Mouse (Mus musculus): ENCODE measurements around the gene Etv4. TPM values are rescaled to one million over a fixed set of nuclear protein-coding genes. Genes with fewer than 3 reads are reported as not detected.
A peak's percentile ranks its signal among the peaks of the same experiment; 100 is the strongest.

Etv4 gene
- polyA plus RNA-seq, 1 experiment from 2014 or later = 14.7 TPM

DNA sequence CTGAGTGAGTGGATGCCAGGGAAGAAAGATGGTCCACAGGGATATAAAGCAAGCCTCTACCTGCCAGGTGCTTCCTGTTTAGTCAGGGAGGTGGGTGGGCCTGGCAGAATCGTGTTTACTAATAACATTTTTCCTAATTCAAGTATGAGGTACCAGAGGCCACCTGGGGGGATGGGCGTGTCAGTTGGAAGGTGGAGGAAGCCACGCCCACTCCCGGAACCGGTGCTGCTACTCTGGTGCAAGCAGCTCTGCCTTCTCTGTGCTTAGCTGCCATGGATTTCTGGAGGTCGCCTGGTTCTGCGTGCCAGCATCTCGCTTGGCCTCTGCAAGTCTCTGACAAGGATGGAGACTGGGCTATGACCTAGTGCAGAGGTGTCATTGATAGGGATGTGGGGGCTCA lies 12.9 kb upstream of the Etv4 start:
- no peaks in the 10 kb centered on the region for H3K9me3 ChIP-seq (ENCODE audit: control insufficient read depth, low read length)
- no peak overlapping the region for H3K4me2 ChIP-seq (ENCODE audit: low read depth, low read length)
- H3K27me3 ChIP-seq (ENCODE audit: control insufficient read depth, insufficient read depth, low read length) = no peaks in the 10 kb centered on the region
- H3K9ac ChIP-seq (replicated peaks; ENCODE audit: low read depth, low read length) = no peak overlapping the region
- no peaks in the 10 kb centered on the region for H3K4me1 ChIP-seq (ENCODE audit: control insufficient read depth, insufficient read depth, low read length)
- H3K27ac ChIP-seq (ENCODE audit: low read depth, low read length) = no peak overlapping the region
- ATAC-seq (ENCODE audit: low read depth) = no peak
- H3K4me3 ChIP-seq (ENCODE audit: low read depth, low read length) = no peak overlapping the region
- WGBS = 38% methylated on average over 8 of the region's 8 CpGs
- H3K36me3 ChIP-seq (ENCODE audit: control insufficient read depth, insufficient read depth, low read length) = no peaks in the 10 kb centered on the region

DNA sequence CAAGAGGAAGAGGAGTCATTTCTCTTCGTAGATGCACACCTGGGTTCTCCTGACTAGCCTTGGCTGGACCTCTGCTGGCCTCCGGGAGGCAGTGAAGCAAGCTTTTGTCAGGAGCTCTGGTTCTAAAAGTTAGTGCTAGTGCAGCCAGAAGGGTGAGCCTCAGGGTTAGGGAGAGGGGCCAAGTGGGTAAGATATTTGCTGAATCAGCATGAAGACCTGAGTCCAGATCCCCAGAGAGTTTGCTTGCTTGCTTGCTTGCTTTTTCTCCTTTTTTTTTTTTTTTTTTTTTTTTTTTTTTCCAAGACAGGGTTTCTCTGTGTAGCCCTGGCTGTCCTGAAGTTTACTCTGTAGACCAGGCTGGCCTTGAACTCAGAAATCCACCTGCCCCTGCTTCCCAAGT lies 12.2 kb upstream of the Etv4 start:
- H3K4me1 ChIP-seq (ENCODE audit: control insufficient read depth, insufficient read depth, low read length) = no peaks in the 10 kb centered on the region
- no peak for ATAC-seq (ENCODE audit: low read depth)
- no peaks in the 10 kb centered on the region for H3K27me3 ChIP-seq (ENCODE audit: control insufficient read depth, insufficient read depth, low read length)
- no peak overlapping the region for H3K4me3 ChIP-seq (ENCODE audit: low read depth, low read length)
- no peak overlapping the region for H3K9ac ChIP-seq (replicated peaks; ENCODE audit: low read depth, low read length)
- H3K9me3 ChIP-seq (ENCODE audit: control insufficient read depth, low read length) = no peaks in the 10 kb centered on the region
- H3K27ac ChIP-seq (ENCODE audit: low read depth, low read length) = no peak overlapping the region
- H3K36me3 ChIP-seq (ENCODE audit: control insufficient read depth, insufficient read depth, low read length) = no peaks in the 10 kb centered on the region
- WGBS = 82% methylated on average over 2 of the region's 2 CpGs
- no peak overlapping the region for H3K4me2 ChIP-seq (ENCODE audit: low read depth, low read length)

DNA sequence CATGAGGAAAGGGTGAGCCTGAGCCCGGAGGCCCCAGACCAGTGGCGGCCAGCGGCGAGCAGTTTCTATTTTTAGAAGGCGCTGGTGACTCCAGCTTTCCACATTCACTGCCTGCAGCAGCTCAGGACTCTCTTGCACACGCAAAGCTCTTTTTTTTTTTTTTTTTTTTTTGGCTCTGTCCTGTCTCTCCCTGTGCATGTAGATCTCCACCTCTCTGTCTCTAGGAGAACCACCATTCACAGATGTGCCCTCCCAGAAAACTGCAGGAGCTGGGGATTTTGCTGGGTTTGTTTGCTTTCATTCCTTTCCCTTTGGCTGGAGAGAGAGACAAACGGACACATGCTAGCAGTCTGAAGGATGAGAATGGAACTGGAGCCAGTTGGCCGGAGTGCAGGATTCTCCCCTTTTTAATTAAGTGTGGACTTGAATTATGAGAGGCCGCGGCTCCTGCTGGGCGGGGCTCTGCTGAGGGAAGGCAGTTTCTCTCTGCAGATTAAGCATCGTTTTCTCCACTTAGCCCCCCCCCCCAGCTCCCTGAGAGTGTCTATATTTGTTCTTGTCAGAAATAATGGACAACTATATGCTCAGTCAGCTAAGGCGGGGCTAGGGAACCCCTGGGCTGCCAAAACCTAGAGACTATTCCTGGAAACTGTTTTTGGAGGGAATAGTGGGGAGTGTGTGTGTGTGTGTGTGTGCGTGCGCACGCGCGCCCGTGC lies 5.8 kb upstream of the Etv4 start:
- Histone ChIP-seq H3K4me1 (ENCODE audit: control insufficient read depth, insufficient read depth, low read length) (peaks cover 5% of the 10 kb centered on the region; the same call in 1 of the 2 replicates), H3K27ac (ENCODE audit: low read depth, low read length) (no peak overlapping the region; the same call in 1 of the 2 replicates), H3K27me3 (ENCODE audit: control insufficient read depth, insufficient read depth, low read length) (peaks cover 14% of the 10 kb centered on the region), H3K9ac (replicated peaks; ENCODE audit: low read depth, low read length) (no peak overlapping the region), H3K36me3 (ENCODE audit: control insufficient read depth, insufficient read depth, low read length) (no peaks in the 10 kb centered on the region), H3K4me3 (ENCODE audit: low read depth, low read length) (no peak overlapping the region), H3K9me3 (ENCODE audit: control insufficient read depth, low read length) (no peaks in the 10 kb centered on the region), H3K4me2 (ENCODE audit: low read depth, low read length) (no peak overlapping the region; the same call in 1 of the 2 replicates)
- 33% methylated on average over 19 of the region's 19 CpGs for WGBS
- ATAC-seq (ENCODE audit: low read depth) = peak; percentile 44; the same call in 1 of the 2 replicates

DNA sequence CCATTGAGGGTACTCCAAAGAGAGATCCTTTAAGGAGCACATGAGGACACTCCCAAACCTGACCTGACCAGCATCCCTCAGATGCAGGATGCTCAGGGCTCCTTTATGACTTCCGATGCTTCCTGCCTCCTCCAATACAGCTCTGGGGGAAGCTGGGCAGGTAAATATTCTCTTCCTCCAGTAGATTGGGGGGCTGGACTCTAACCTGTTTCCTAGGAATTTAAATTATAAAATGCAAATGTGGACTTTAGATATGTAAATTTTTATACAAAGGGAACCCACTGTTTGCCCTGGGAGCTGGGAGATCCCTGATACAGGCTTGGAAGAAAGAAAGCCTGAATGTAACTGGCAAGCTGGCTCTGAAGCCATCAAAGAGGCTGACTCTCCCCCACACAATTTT lies 2.3 kb upstream of the Etv4 start:
- H3K4me2 ChIP-seq (ENCODE audit: low read depth, low read length) = no peak overlapping the region
- H3K36me3 ChIP-seq (ENCODE audit: control insufficient read depth, insufficient read depth, low read length) = no peaks in the 10 kb centered on the region
- no peak overlapping the region for H3K4me3 ChIP-seq (ENCODE audit: low read depth, low read length)
- peaks cover 16% of the 10 kb centered on the region; the same call in 1 of the 2 replicates for H3K4me1 ChIP-seq (ENCODE audit: control insufficient read depth, insufficient read depth, low read length)
- WGBS = 44% methylated on average over 1 of the region's 1 CpGs
- no peak for ATAC-seq (ENCODE audit: low read depth)
- H3K9me3 ChIP-seq (ENCODE audit: control insufficient read depth, low read length) = no peaks in the 10 kb centered on the region
- H3K9ac ChIP-seq (replicated peaks; ENCODE audit: low read depth, low read length) = no peak overlapping the region
- H3K27me3 ChIP-seq (ENCODE audit: control insufficient read depth, insufficient read depth, low read length) = peaks cover 38% of the 10 kb centered on the region
- H3K27ac ChIP-seq (ENCODE audit: low read depth, low read length) = no peak overlapping the region

DNA sequence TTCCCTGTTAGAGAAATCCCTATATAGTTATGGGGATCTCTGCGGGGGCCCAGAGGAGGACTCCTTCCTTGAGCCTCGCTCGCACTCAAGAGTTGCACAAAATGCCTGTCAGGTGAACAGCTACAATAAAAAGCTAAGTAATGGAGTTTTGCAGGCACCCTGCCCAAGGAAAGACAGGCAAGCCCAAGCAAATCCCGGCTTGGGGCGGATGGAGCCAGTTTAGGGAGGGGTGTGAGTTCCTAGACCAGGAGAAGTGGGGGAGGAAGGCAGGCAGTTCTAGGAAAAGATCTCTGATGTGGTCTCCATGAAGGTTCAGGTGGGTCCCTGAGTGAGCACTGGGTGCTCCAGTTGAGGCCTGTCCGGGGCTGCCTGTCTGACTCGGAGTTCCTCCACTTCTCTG lies 1.5 kb upstream of the Etv4 start:
- no peak overlapping the region for H3K9ac ChIP-seq (replicated peaks; ENCODE audit: low read depth, low read length)
- H3K9me3 ChIP-seq (ENCODE audit: control insufficient read depth, low read length) = no peaks in the 10 kb centered on the region
- no peak for ATAC-seq (ENCODE audit: low read depth)
- no peak overlapping the region for H3K27ac ChIP-seq (ENCODE audit: low read depth, low read length)
- peaks cover 41% of the 10 kb centered on the region for H3K27me3 ChIP-seq (ENCODE audit: control insufficient read depth, insufficient read depth, low read length)
- 63% methylated on average over 7 of the region's 7 CpGs for WGBS
- peaks cover 16% of the 10 kb centered on the region; the same call in 1 of the 2 replicates for H3K4me1 ChIP-seq (ENCODE audit: control insufficient read depth, insufficient read depth, low read length)
- H3K4me3 ChIP-seq (ENCODE audit: low read depth, low read length) = no peak overlapping the region
- H3K36me3 ChIP-seq (ENCODE audit: control insufficient read depth, insufficient read depth, low read length) = no peaks in the 10 kb centered on the region
- H3K4me2 ChIP-seq (ENCODE audit: low read depth, low read length) = no peak overlapping the region

DNA sequence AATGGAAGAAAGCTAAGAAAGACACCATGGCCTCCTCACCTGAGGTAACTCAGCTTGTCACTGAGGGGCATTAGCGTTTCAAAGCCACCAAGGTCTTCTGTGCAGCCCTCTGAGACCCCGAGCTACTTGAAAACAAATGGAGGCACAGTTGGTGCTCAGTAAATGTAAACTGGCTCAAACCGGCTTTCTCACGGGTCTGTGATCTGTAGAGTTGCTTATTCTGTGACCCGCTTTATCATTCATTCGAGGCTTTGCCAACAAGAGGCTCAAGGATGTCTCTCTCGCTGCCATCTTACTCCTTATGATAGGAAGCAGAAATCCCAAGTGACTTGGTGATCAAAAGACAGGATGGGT lies 658 bp upstream of the Etv4 start:
- Histone ChIP-seq H3K27ac (ENCODE audit: low read depth, low read length) (no peak overlapping the region), H3K9me3 (ENCODE audit: control insufficient read depth, low read length) (no peaks in the 10 kb centered on the region), H3K4me1 (ENCODE audit: control insufficient read depth, insufficient read depth, low read length) (peaks cover 16% of the 10 kb centered on the region; the same call in 1 of the 2 replicates), H3K4me2 (ENCODE audit: low read depth, low read length) (peak overlapping the region; percentile 96; the same call in 1 of the 2 replicates), H3K36me3 (ENCODE audit: control insufficient read depth, insufficient read depth, low read length) (no peaks in the 10 kb centered on the region), H3K9ac (replicated peaks; ENCODE audit: low read depth, low read length) (no peak overlapping the region), H3K4me3 (ENCODE audit: low read depth, low read length) (no peak overlapping the region; the same call in 1 of the 2 replicates), H3K27me3 (ENCODE audit: control insufficient read depth, insufficient read depth, low read length) (peaks cover 43% of the 10 kb centered on the region)
- no peak for ATAC-seq (ENCODE audit: low read depth)
- WGBS = 17% methylated on average over 7 of the region's 7 CpGs

DNA sequence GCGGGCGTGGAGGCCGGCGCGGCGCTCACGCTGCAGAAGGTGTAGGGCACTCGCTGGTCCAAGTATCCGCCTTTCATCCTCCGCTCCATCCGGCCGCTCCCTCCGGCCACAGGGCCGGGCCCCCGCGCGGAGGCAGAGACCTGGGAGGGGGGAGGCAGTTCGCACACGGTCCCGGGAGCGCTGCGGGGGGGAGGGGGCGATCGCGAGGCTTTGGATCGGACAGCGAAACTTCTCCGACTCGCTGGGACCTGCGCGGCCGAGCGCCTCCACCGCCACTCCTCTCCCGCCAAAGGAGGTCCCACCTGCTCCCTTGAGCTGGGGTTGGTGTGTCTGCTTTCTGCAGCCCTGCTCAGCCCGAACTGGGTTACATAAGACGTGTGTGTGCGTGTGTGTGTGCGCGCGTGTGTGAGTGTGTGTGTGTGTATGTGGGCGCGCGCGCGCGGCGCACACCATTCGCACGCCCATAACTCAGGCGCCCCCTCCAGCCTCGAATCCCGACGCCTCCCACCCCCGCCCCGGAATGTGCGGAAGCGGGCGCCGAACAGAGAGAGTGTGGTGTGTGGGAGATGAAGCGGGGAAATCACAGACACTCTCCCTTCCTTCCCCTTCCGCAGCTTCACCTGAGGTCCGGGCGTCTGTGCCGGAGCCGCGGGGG lies 556 bp downstream of the Etv4 start:
- peak; percentile 42 for ATAC-seq (ENCODE audit: low read depth)

DNA sequence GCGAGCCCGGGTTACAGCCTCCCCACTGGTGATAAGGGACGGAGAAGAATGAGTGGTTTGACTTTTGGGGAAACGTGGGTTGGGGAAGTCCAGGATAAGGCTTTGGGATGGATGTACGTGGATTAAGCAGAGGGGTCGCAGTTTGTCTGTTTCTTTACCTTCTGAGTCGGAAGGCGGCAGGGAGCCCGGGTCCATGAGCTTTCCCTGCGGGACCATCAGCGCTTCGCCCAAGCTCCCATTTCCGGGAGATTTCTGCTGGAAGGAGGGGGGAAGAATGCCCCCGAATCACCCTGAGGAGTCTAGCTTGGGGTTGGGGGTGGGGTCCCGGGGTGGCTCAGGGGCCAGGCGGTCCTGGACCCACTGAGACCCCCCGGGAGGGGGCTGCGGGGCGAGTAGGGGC lies 1.1 kb downstream of the Etv4 start:
- peaks cover 11% of the 10 kb centered on the region; the same call in 1 of the 2 replicates for H3K4me1 ChIP-seq (ENCODE audit: control insufficient read depth, insufficient read depth, low read length)
- H3K9me3 ChIP-seq (ENCODE audit: control insufficient read depth, low read length) = no peaks in the 10 kb centered on the region
- under 1% methylated on average over 19 of the region's 19 CpGs for WGBS
- peak overlapping the region; percentile 52 for H3K27ac ChIP-seq (ENCODE audit: low read depth, low read length)
- no peaks in the 10 kb centered on the region for H3K36me3 ChIP-seq (ENCODE audit: control insufficient read depth, insufficient read depth, low read length)
- 0 out of 2 replicates have a peak, but pooled peaks have one; percentile 4 for ATAC-seq (ENCODE audit: low read depth)
- H3K4me2 ChIP-seq (ENCODE audit: low read depth, low read length) = peak overlapping the region; percentile 96
- H3K9ac ChIP-seq (replicated peaks; ENCODE audit: low read depth, low read length) = peak overlapping the region; percentile 57
- peak overlapping the region; percentile 49 for H3K4me3 ChIP-seq (ENCODE audit: low read depth, low read length)
- H3K27me3 ChIP-seq (ENCODE audit: control insufficient read depth, insufficient read depth, low read length) = peaks cover 43% of the 10 kb centered on the region

More for the DNA sequence above, 556 bp downstream of the Etv4 start:
- H3K36me3 ChIP-seq (ENCODE audit: control insufficient read depth, insufficient read depth, low read length) = no peaks in the 10 kb centered on the region
- peak overlapping the region; percentile 49 for H3K4me3 ChIP-seq (ENCODE audit: low read depth, low read length)
- H3K9ac ChIP-seq (replicated peaks; ENCODE audit: low read depth, low read length) = peak overlapping the region; percentile 57
- H3K4me2 ChIP-seq (ENCODE audit: low read depth, low read length) = peak overlapping the region; percentile 96
- H3K27me3 ChIP-seq (ENCODE audit: control insufficient read depth, insufficient read depth, low read length) = peaks cover 43% of the 10 kb centered on the region
- no peaks in the 10 kb centered on the region for H3K9me3 ChIP-seq (ENCODE audit: control insufficient read depth, low read length)
- H3K4me1 ChIP-seq (ENCODE audit: control insufficient read depth, insufficient read depth, low read length) = peaks cover 11% of the 10 kb centered on the region; the same call in 1 of the 2 replicates
- under 1% methylated on average over 62 of the region's 67 CpGs for WGBS
- H3K27ac ChIP-seq (ENCODE audit: low read depth, low read length) = peak overlapping the region; percentile 52; the same call in 1 of the 2 replicates

DNA sequence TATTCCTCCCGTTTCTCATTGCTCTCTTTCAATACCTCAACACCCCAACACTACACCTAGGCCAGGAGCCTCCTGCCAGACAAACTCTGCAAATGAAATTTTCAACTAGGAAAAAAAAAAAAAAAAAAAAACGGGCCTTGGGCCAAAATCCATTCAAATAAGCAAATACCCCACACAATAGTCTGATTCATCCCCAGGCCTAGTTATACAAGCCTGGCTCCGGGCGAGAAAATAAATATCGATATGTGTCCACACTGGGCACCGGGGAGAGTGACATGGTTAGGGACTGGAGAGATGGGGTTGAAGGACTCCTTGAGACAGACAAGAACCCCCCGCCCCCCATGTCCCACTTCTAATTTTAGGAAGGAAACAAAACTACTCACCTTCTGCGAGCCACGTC lies 1.6 kb downstream of the Etv4 start:
- Histone ChIP-seq H3K4me1 (ENCODE audit: control insufficient read depth, insufficient read depth, low read length) (peaks cover 11% of the 10 kb centered on the region; the same call in 1 of the 2 replicates), H3K4me3 (ENCODE audit: low read depth, low read length) (peak overlapping the region; percentile 49; the same call in 1 of the 2 replicates), H3K27ac (ENCODE audit: low read depth, low read length) (no peak overlapping the region), H3K36me3 (ENCODE audit: control insufficient read depth, insufficient read depth, low read length) (no peaks in the 10 kb centered on the region), H3K4me2 (ENCODE audit: low read depth, low read length) (peak overlapping the region; percentile 96), H3K9ac (replicated peaks; ENCODE audit: low read depth, low read length) (no peak overlapping the region), H3K27me3 (ENCODE audit: control insufficient read depth, insufficient read depth, low read length) (peaks cover 43% of the 10 kb centered on the region), H3K9me3 (ENCODE audit: control insufficient read depth, low read length) (no peaks in the 10 kb centered on the region)
- 18% methylated on average over 9 of the region's 9 CpGs for WGBS
- ATAC-seq (ENCODE audit: low read depth) = no peak
